Mouse (Mus musculus) lung, postnatal 25 days (tissue): Measurements from ENCODE around the gene 1500009C09Rik.
"Not testable (repeated sequence)": the region's sequence is repeated elsewhere in the genome, so short reads cannot be mapped to it uniquely, and the experiment has no call there.

Source experiments
- DNase-seq: peaks from one replicate; pipeline ENCODE4 v3.0.0; 2022; ENCODE audit warnings: low spot score

Gene 1500009C09Rik

GRCm38 (mm10) chr15:82218778-82219666, 33.2 kb upstream of the 1500009C09Rik start:
- DNase-seq, result peak; percentile 26

GRCm38 (mm10) chr15:82220003-82220675, 32.1 kb upstream of the 1500009C09Rik start:
- DNase-seq, result no peak

DNA sequence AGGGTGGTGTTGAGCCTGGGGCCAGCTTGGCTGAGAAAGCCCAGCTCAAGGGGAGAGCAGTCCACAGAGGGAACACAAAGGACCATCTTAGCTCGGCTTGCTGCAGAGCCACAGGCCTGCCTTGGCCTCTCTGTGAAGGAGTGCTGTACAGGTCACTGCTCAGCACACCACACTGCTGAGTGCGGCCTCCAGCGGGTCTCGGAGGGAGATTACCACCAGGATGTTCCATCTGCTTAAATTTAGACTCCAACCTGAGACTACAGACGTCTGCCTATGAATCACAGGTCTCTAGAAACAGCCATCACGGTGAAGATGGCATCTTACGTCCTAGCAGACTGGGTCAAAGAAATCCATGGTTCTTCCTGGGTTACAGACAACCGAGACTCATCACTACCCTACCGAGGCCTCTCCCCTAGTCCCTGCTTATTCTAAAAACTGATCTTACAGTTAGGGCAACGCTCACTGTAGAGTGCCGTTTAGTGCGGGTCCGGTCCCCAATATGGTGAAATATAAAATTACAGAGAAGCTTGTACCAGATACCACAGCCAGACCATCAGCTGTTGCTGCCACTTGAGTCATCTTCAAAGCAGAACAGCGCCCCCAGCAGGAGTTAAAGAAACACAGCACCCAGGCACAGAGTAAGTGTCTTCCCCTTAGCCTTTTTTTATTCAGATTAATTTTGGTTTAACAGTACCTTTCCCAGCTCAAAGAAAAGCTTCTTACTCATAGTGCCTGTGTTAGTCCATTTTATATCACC, 30.9 kb upstream of the 1500009C09Rik start:
- DNase-seq, result no peak

GRCm38 (mm10) chr15:82223251-82223650, 28.9 kb upstream of the 1500009C09Rik start:
- no peak for DNase-seq

DNA sequence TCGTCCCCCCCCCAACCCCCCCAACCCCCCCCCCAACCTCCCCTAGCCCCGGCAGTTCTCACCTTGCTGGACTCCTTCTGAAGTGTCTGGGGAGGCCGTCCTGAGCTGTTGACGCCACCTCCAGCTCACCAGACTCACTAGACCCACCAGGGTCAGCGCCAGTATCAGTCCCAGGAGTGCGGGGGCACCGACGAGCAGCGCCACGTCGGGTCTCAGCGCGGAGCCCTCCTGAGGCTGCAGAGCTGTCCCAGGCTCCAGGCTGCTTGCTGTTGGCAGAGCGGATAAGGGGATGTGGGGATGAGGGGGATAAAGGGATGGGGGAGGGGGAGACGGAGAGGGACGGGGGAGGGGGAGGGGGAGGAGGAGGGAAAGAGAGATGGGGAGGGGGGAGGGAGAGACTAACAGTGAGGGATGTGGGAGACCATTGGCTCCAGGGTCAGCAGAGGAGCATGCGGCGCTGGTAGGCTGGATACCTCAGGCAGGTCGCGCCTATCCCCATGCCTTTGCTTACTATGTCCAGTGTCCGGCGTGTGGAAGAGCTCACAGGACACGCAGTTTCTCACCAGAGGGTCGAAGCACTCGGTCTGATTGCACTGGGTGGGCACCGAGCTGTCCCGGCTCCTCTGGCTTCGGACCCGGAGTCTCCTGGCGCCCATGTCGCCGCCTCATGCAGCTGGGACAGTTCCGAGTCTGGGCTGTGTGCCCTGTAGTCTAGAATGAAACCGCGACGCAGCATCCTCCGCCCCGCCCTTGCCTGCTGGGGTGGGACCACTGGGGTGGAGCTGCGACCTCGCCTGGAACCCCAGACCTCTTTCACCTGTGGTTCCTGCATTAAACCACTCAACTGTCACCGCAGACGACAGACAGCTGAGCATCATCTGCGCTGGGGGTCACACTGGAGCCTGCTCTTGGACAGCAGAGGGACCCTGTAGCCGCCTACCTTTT, 28.3 kb upstream of the 1500009C09Rik start, which contains the start of gene Tnfrsf13c:
Gene Tnfrsf13c, minus strand, starts transcription at position 713 of the 945 bp plus-strand sequence.
- peak; percentile 63 for DNase-seq

- no peak for DNase-seq
These were observed 27.5 kb upstream of the 1500009C09Rik start for GRCm38 (mm10) chr15:82224602-82225215.

GRCm38 (mm10) chr15:82225769-82226168, 26.4 kb upstream of the 1500009C09Rik start:
- DNase-seq, result no peak

- no peak for DNase-seq
These were observed 22.6 kb upstream of the 1500009C09Rik start for GRCm38 (mm10) chr15:82229542-82230045.

- DNase-seq, result no peak
These were observed 22.0 kb upstream of the 1500009C09Rik start for GRCm38 (mm10) chr15:82230098-82230611.

DNA sequence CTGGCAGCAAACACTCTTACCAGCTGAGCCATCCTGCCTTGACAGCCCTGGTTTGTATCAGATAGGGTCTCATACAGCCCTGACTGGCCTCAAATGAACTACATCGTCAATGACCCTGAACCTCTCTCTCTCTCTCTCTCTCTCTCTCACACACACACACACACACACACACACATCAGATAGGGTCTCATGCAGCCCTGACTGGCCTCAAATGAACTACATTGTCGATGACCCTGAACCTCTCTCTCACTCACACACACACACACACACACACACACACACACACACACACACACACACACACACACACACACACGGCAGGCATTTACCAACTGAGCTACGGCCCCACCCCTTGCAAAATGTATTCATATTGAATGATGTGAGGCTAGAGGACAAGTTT, 21.1 kb upstream of the 1500009C09Rik start:
- no peak for DNase-seq

DNA sequence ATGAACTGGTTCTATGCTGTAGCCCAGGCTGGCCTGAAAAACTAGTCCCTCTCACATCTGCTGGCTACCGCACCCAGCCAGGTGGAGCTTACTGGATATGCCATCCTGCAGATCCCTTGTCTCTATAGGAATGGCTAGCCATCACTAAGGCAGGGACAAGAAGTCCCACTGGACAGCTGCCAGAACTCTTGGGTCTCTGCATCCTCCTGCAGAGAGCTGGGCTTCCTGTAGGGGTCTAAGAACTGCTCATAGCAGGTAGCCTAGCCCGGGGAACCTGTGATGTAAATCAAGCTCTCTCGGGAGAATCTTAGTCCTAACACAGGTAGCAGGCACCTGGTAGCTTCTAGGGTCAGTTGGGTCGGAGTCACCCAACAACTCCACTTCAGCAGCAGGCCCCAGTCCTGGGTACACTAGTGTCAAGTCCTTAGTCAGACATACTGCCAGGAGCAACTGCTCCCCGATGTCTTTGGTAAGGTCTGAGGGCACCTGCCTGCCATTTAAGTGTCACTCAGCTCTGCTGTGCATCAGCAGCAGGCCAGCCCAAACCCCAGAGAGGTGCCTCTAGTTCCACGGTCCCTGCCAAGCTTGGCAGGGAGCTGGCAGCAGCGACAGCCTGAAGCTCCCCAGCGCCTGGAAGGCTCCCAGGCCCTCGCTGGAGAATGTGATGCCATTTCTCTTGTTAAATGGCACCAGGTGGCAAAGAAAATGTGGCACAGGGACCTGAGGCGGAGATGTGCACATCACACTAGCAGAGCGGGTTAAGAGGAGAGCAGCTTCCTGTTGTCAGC, 20.4 kb upstream of the 1500009C09Rik start:
- DNase-seq, result no peak

GRCm38 (mm10) chr15:82232651-82233050, 19.5 kb upstream of the 1500009C09Rik start:
- no peak for DNase-seq

DNA sequence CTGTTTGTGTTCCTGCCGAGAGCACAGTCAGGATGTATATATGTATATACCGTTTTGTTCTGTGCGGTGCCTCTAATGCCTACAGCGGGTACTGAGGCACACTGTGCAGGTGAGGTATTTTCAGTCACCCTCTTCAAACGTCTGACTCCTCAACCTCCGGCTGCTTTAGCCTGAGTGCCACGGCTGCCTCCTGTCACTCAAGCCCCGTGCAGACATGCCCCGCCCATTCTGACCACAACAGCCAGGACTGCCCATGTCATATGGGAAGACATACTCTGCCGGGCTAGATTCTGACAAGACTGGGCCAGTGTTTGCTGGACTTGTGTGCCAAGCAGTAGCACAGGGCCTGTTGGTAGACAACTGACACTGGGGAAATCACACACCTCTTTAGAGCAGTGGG, 16.5 kb upstream of the 1500009C09Rik start:
- no peak for DNase-seq

DNA sequence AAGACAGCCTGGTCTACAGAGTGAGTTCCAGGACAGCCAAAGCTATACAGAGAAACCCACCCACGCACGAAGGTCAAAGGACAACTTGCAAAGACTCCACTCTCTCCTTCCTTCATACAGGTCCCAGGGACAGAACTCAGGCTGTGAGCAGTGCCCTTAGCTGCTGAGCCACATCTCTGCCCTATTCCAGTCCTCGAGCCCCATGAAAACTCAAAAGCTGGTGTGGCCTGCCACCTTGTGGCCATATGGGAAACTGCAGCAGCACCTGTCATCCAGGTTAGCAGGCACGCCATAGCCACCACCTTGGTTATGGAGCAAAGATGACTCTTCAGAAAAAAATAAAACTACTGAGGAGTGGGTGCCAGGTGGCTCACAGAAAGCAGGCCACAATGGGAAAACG, 15.6 kb upstream of the 1500009C09Rik start:
- peak; percentile 84 for DNase-seq

DNA sequence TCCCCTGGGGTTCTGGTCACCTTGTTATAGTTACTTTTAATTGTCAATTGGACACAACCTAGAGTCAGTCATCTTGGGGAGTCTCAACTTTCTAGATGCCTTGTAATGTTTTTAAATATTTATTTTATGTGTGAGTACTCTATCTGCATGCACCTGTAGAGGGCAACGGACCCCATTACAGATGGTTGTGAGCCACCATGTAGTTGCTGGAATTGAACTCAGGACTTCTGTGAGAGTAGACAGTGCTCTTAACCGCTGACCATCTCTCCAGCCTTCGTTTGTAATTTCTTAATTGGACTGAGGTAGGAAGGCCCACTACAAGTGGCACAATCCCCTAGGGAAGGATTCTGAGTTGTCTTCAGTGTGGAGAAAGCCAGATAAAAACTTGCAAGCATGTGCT, 8.9 kb upstream of the 1500009C09Rik start:
- DNase-seq, result no peak

GRCm38 (mm10) chr15:82243742-82244114, 8.5 kb upstream of the 1500009C09Rik start:
- DNase-seq, result no peak

DNA sequence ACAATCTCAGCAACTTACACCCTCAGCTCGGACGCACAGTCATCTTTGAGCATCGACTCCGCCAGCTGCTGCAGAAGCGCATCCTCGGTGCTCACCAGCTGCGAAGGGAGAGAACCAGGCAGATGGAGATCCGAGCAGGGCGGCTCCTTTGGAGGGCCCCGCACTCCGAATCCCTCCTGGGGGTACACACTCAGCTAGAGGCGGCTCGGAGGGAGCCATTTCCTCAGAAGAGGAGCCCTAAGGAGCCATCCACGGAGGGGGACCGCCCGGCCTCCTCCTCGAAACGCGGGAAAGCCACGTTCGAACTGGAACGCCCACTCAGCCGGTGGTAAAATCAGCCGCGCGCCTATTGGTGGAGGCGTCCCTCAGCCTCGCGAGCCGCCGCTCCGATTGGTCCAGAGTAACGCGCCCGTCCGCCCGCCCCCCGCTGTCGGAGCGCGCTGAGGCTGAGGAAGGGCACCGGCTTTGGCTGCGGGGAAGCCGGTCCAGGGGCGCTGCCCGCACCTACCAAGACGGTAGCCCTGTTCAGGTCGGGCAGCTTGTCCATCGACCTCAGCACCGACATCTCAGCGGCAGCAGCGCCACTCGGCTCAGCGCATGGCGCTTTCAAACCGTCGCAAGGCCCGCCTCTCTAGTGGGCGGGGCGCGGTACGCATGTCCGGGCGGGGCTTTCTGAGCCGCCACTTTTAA, 7.9 kb upstream of the 1500009C09Rik start, which contains the start of gene Cenpm:
Gene Cenpm, minus strand, starts transcription at position 634 of the 690 bp plus-strand sequence.
- DNase-seq, result peak; percentile 92

- not testable (repeated sequence) for DNase-seq
These were observed 7.4 kb upstream of the 1500009C09Rik start for GRCm38 (mm10) chr15:82244805-82245161.
